Mouse (Mus musculus) heart, adult 11 months (tissue): ENCODE results near the gene Ovca2.
"Not testable (repeated sequence)": the region's sequence is repeated elsewhere in the genome, so short reads cannot be mapped to it uniquely, and the experiment has no call there.

ENCODE experiments used
- DNase-seq: peaks from one replicate; pipeline ENCODE4 v3.0.0; 2022

Gene Ovca2

DNA sequence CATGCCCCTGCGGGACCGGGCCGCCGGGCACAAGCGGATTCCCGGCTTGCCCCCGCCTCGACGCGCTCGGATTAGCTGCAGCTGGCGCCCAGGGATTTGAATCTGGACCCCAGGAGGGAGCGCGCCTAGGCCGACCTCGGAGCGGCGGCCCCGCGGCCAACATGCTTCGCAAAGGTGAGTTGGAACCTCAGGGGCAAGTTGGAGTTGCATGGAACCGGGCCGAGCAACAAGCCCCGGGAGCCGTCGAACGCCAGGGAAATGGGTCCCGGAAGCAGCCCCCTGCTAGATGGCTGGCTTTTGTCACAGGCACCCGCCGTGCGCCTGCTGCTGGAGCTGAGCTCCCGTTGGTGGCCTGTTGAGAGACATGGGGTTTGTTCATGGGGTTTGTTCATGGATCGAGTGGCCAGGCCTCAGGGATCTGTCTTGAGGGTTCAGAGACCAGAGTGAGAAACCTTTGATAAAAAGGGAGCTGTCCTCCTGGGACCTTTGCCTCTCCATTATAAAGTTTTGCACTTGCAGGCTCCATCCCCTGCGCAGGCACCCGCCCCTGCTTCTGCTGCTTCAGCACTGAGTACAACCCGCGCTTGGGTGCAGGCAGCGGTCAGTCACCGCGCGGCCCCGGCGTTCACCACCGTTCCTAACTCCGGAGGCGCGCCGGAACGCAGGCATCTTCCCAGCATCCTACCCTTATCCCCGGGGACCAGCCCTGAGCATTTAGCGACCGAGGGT lies 15.7 kb upstream of the Ovca2 start:
- DNase-seq: peak; percentile 92

DNA sequence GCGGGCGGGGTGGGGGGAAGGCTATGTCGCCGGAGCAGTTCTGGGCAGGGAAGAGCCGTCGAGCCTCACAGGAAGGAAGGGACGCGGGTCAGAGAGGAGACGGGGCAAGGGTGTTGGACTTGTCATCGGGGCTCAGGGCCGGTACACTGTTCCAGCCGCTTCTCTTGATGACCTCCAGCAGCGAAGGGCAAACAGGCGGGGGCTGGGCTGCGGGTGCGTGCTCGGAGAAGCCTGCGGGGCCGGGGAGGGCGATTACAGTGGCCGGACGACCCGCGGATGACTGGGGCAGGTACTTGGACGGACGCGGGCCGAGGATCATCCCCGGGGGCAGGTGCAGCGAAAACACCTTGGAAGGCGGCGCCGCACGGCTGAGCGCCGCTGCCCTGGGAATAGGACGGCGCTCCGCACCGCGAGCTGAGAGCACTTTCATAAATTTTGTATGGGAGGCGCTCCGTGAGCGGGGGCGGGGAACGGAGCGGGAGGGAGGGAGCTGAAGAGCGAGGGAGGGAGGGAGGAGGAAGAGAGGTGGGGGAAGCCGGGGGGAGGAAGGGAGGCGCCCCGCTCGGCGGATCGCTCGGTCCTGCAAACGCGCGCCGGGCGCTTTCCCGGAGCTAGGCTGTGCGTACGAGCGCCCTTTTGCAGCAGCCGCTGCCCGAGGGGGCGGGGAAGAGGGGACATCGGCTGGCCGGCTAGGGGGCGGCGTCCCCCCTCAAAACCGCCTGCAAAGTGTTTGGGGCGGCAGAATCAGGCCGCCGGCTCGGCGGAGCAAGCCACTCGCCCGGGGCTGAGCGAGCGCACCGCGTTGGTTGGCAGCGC lies 14.8 kb upstream of the Ovca2 start, which contains the start of gene Rtn4rl1:
Gene Rtn4rl1 (plus strand): TSS at position 528 of the 816 bp plus-strand sequence.
- peak; percentile 98 for DNase-seq

DNA sequence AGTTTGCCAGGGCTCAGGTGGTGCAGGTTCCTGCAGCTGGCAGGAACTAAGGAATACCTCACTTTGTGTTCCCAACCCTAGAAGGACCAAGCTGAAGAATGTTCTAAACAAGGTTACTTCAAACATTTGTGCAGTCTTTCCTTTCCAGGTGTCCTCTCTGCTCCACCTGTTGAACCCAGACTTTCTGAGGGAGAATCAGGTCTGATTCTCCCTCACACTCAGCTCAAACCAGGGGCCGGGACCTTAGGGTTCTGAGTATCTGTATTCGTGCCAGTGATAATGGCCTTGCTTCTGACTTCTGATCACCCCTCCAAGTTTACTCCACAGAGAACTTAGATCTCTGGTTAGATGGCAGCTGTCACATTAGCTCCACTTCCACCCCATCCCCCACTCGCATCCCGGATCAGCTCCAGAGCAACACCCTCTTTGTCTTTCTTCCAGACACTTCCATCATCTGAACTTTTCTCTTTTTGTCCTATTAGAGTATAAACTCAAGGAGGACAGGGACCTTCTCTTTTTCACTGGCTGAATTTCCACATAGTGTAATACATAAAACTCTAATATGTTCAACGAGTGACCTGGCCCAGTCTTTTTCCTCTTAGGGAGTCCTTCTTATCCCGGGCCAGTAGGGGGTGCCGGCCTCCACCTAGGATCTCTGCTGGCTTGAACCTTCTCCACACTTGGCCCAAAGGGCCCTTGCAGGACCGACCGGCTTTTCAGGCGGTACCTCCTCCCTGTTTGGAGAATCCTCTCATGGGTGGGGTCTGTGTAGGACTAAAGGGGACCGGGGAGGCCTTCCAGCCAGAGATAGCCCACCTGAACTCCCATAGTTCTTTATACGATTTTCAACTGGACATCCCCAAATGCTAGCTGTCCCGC lies 13.9 kb upstream of the Ovca2 start:
- peak; percentile 98 for DNase-seq

DNA sequence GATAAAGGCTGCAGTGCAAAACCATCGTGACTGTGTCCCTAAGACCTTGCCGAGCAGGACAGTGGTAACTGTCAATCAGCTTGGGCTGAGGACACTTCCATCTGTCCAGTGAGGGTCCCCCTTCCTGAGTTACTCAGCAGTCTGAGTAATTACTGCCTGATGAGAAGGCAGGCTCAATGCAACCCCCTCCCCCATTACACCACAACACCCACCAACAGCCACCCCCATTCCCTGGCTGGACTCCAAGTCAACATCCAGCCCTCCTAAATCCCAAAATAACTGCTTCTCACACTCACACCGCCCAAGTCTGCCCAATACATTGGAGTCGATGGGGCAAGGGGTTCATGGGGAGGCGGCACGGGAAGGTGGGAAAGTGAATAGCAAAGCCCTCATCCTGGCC lies 13.2 kb upstream of the Ovca2 start:
- DNase-seq: peak; percentile 92

DNA sequence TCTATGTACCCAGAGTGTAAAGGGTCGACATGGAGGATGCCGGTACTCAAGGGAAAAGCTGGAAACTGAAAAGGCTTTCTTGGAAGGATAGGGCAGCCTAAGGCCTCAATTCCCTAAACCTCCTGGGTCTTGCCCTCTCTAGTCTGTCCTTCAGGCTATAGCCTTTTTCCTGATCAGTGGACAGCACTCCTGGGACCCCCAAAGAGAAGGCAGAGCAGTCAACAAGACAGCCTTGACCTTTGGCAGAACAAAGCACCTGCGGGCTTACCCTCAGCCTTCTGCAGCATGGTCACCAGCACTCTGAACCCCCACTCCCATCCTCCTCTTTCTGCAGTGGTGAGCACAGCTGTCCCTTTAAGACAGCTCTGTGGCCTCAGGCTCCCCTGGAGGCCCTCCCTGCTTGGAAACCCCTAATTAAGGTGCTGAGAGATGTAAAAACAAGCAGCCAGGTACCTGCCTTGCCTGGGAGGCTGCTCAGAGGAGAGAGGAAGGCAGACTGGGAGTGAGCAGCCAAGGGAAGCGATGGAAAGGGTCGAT lies 12.3 kb upstream of the Ovca2 start, which contains the start of gene Dph1:
Gene Dph1 (minus strand): TSS at position 337 of the 537 bp plus-strand sequence.
- DNase-seq: peak; percentile 91

DNA sequence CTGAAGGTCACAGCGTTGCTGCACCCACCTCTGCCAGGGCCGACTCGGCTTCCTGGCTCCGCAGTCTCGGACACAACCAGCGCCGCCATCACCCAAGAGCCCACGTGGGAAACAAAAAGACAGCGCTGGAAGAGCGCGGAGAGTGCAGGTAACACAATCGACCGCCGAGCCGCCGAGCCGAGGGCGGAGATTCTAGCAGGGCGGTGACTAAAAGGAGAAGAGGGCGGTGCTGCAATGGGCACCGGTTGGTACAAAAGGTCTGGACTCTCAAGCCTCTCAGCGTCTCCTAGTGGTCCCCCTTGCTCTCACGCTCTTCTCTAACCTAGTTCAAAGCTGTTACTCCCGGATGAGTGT lies 11.7 kb upstream of the Ovca2 start:
- DNase-seq: peak; percentile 97

DNA sequence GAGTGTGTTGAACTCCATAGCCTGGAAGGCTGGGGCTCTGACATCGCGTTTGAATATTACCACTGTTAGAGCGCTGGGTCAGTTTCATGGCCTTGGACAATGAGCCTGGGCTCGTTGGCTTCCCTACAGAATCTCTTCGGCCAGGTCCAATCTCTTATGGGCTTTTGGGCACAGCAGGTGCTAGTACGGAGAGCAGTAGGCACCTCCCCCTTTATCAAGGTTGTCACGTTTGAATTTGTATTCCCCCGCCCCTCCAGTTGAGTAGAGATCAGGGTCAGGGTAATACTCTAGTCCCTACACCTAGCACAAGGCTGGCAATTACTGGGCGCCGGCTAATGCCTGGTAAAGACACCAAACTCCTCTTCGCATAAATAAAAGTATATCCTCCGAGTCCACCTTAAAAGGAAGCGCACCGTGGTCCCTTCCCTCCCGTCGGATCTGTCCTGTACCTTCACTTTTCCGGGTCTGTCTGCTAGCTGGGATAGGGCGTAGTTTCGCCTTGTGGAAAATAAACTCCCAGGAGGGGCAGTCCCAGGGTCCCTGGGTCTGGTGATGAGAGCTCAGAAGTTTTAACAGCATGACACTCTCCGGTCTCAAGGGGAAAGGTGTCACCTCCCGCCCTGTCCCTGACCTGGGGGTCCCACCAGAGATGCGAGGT lies 11.2 kb upstream of the Ovca2 start:
- peak; percentile 90 for DNase-seq

DNA sequence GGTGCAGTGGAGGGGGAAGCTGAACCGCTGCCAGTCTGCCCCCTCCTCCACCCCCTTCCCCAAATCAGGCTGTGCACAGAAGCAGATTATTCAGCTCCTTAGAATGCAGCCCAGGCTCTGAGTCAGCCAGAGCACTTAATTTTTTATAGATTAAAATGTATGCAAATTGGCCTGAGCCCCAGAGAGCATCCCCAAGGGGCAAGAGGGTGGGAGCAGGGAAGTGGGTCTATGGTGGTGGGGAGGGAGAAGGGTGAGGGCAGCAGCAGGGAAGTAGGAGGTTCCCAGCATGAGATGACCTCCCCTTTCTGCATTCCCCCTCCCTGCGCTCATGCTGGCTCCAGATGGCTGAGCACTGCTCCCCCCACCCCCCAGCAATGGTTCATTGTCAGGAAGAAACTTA lies 6.4 kb upstream of the Ovca2 start:
- no peak for DNase-seq

DNA sequence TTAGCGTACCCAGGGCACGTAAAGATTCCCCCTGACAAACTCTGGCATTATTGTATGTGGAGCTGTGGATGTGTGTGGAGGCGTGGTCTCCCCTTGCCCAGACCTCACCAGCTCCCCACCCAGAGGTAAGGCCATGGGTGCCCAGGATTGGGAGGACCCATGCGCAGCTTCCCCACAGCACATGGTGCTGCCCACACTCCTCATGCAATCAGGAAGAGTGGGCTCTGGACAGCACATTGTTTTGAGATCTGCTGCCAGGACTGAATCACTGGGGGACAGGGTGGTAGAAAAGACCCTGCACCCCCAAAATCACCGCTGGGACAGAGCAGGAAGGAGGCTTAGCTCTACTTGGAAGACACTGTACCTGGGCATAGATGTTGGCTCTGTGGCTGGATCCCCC lies 5.9 kb upstream of the Ovca2 start:
- DNase-seq: no peak

DNA sequence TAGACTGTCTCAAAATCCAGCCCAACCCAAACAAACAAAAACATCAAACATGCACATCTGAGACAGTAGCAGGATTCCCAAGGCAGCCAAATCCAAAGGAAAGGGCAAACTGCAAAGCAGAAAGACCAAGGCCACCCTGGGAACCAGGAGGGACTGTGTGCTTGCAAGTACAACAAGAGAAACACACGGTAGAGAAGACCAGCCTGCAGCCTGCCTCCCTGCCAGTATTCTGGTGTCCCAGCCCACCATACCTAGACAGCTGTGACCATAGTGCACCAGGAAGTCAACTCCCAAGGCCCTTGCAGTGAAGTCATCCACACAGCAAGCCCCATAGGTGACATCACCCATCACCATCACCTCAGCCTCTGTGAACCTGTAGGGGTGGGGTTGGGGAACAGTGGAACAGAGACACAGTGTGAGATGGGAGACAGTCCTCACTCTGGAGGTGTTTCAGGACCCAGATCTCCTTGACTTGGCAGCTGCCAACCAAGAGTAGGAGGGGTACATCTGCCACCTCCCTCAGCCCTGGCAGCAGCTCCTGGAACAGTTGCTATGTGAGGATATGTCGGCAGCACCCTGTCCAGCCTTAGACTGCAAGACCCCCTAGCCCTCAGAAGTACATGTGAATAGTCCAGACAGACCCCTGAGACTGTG lies 5.4 kb upstream of the Ovca2 start:
- no peak for DNase-seq

DNA sequence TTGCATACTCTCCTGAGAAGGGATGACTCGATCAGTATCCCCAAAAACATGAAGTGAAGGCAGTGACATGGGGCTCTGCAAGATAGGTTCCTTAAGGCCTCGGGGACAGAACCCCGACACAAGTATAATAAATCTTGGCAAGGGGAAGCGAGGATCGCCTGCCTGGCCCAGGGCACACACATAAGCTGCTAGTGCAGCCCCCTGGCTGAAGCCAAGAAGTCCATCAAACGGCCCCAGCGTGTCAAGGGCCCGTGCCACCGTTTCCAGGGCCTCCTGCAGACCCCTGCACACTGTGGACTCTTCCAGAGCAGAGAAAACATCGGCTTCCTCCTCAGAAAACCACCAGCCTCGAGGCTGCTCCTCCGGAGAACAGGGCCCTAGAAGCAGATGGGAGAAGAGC lies 624 bp downstream of the Ovca2 start:
- DNase-seq: peak; percentile 93

DNA sequence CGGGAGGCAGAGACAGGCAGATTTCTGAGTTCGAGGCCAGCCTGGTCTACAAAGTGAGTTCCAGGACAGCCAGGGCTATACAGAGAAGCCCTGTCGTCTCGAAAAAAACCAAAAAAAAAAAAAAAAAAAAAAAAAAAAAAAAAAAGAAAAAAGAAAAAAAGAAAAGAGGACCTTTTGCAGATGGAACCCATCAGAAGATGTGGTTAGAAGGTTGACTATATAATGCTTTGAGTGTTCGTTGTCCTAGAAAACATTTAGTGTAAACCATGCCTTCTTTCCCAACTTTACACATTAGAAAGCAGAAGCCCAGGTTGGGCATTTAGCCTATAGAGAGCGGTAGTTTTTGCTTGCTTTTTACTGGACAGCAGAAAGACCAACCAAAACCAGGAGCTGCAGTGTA lies 4.1 kb downstream of the Ovca2 start:
- DNase-seq: not testable (repeated sequence)

DNA sequence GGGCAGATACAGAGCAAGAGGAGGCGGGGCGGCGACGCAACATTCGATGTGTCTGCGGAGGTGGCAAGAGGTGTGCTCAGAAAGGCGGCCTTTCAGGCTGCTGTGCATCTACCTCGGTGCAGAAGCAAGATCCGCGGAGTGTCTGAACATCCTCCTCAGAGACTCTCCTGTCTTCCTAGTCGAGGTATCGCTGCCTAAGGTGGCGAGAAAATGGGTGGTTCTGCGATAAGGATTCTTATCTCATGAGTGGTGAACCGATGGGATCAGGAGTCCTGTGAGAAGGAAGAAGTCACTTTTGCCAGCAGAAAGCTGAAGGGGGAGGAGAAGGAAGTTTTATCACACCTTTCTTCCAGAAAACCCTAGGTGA lies 4.9 kb downstream of the Ovca2 start:
- no peak for DNase-seq

DNA sequence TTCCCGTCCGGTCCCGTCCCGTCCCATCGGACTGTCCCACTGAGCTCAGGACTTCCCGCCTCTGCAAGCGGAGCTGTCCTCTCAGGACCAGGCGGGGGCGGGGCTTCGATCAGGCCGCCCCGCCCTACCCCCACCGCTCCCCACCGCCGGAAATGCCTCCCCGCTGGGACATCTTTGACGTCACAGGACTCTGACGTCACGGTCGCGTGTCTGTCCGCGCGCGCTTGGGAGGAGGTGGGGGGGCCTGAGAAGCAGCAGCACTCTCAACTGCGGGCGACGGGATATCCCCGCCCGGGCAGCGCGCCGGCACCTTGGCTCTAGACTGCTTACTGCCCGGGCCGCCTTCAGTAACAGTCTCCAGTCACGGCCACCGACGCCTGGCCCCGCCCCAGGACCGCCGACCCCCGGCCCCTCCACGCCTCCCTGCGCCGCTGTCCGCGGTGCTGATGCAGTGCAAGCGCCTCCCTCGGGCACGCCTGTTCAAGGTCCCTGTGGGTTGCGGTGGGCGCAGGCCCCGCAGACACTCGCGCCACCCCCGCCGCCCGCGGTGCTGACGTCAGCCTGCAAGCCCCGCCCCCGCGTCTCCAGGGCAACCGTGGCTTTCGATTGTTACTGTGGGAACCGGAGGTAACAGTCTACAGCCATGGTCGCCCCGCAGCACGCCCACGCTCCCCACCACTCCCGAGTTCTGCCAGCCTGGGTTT lies 5.4 kb downstream of the Ovca2 start:
- peak; percentile 98 for DNase-seq

DNA sequence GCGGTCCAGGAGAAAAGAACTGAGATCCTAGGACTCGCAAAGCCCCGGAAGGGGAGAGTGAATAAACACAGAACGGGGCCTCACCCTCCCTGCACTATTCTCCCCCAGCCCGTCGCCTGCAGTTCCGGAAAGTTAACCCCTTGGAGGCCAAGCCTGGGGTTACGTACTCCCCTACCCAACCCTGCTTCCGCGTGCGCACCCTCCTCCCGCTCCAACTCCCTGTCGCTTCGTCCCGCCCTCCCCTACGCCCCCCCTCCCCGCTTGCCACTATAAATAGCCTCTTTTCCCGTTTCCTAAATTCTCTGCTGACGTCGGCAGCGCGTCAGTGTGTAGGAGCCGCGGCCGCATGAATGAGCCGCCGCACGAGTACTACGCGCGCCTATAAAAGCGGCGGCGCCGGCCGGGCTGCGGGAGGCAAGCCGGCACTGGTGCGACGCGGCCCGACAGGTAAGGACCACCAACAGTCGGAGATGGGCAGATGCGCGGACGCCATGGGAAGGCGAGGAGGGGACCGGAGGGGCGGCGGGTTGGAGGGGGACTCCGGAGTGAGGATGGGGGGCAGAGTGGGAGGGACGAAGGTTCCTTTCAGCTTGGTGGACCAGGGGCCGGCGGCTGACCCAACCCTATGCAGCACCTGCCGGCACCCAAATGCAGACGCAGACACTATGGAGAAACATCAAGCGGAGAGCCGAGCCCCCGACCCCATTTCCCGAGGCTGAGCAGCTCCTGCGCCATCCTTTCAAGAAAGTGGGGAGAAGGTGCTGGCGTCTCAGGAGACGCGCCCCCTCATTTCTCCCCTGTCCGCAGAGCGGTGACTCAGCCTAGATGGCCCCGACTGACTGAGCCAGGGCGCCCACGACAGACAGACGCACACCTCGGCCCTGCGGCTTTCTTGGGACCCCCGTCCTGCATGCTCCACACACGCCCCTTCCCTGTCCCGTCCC lies 6.2 kb downstream of the Ovca2 start:
- DNase-seq: peak; percentile 95

DNA sequence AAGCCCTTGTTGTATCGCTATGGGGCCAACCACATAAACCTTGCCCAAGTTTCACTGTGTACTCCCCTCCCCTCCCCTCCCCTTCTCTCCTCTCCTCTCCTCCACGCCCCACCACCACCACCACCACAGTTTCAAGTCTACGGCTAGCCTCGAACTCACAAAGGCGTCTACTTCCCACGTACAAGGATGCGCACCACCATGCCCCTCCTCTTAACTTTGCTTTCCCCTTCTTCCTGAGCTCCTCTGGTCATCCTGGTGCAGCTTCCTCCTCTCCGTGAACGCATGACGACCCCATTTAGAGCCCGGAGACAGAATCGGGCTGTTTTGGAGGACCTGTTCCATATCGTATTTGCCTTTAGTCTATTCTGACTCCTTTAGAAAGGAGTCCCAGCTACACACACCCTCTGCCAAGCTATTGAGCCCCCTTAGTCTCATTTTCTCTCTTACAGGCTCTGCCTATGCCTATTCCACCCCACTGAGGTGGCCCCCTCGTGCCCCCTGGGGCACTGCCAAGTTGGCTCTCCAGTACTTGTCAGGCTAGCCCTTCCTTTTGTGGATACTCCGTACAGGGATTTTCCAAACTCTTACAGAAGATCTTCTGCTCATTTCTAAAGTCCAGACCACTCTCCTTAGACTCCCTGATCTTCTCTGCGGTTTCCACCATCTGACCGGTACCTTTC lies 7.3 kb downstream of the Ovca2 start:
- peak; percentile 94 for DNase-seq

DNA sequence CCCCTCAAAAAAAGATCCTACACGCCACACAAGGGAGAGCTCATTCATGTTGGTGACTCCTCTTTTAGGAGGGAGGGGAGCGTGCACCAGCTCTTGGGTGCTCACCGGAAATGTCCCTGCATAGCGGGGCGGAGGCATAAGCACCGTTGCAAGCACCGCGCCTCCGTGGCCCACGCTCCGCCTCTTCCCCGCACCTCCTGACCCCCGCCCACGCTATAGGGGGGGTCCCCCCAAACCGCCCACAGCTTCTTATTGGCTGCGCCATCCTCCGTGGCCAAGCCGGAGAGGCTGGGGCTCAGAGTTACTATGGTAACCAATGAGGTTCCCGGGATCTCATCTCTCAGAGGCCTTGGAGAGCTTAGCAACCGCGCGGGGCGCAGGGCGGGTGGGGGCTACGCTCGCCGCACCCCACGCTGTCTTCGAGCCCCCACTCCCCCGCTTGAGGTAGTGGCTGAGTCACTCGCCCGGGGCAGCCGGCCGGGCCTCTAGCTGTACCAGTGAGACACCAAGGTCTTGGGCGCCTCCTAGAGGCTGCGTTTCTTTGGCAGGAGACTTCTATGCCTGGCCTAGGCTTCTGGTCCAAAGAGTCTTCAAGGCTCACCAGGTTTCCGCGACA lies 8.4 kb downstream of the Ovca2 start:
- peak; percentile 99 for DNase-seq

DNA sequence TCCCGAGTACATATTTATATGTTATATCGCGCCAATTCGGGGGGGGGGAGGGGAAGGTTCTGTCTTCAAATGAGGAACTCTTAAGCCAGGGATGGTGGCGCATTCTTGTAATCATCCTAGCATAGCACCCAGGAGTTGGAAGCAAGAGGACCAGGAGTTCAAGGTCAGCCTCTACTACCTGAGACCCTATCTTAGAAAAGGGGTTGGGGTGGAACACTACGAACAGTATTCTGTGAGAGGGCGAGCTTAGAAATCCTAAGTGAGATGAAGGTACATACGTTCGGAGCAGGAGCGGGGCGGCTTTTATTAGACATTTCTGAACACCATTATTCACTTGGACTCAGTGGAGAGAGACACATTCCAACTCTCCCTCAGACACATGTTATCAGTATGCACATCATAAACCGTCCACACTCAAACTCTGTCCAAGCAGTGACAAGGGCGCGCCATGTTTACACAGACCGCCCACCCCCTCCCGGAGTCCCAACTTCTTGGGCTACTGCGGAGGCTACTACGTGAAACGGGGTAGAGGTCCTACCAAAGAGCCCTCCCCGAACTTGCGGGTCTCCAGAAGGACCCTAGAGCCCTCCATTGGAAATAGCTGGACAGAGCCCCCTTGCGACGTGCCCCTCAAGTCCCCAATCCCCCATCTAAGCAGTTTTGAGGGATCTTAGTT lies 9.1 kb downstream of the Ovca2 start, which contains the start of gene Hic1:
Gene Hic1 (minus strand): TSS at position 115 of the 676 bp plus-strand sequence.
- DNase-seq: peak; percentile 96
